Mouse (Mus musculus): ENCODE measurements around the gene Atg5. TPM values are rescaled to one million over a fixed set of nuclear protein-coding genes. Genes with fewer than 3 reads are reported as not detected.
A peak's percentile ranks its signal among the peaks of the same experiment; 100 is the strongest.

The Atg5 gene
- polyA plus RNA-seq, 1 experiment from 2014 or later, result 47.3 TPM

- Histone ChIP-seq H3K4me2 (peak overlapping the region; percentile 11; the same call in 1 of the 2 replicates), H3K4me1 (peaks cover 5% of the 10 kb centered on the region), H3K9me3 (replicated peaks) (no peaks in the 10 kb centered on the region), H3K27ac (replicated peaks) (no peak overlapping the region), H3K9ac (replicated peaks) (no peak overlapping the region), H3K4me3 (replicated peaks) (no peak overlapping the region), H3K36me3 (no peaks in the 10 kb centered on the region), H3K27me3 (replicated peaks) (no peaks in the 10 kb centered on the region)
- ATAC-seq (ENCODE audit: low FRiP score), result no peak
- 17% methylated on average over 13 of the region's 13 CpGs for WGBS
Observed at GRCm38 (mm10) chr10:44357316-44357715, 89.2 kb downstream of the Atg5 start.

GRCm38 (mm10) chr10:44358816-44359215, 90.7 kb downstream of the Atg5 start:
- no peak overlapping the region for H3K9ac ChIP-seq (replicated peaks)
- no peaks in the 10 kb centered on the region for H3K27me3 ChIP-seq (replicated peaks)
- no peaks in the 10 kb centered on the region for H3K36me3 ChIP-seq
- H3K27ac ChIP-seq (replicated peaks), result no peak overlapping the region
- ATAC-seq (ENCODE audit: low FRiP score), result no peak
- 90% methylated on average over 6 of the region's 6 CpGs for WGBS
- no peak overlapping the region for H3K4me3 ChIP-seq (replicated peaks)
- peaks cover 5% of the 10 kb centered on the region for H3K4me1 ChIP-seq
- H3K4me2 ChIP-seq, result no peak overlapping the region
- no peaks in the 10 kb centered on the region for H3K9me3 ChIP-seq (replicated peaks)

- Histone ChIP-seq H3K4me3 (replicated peaks) (no peak overlapping the region), H3K27me3 (replicated peaks) (no peaks in the 10 kb centered on the region), H3K4me1 (peaks cover 5% of the 10 kb centered on the region), H3K9me3 (replicated peaks) (no peaks in the 10 kb centered on the region), H3K36me3 (no peaks in the 10 kb centered on the region), H3K4me2 (no peak overlapping the region), H3K9ac (replicated peaks) (no peak overlapping the region), H3K27ac (replicated peaks) (no peak overlapping the region)
- no peak for ATAC-seq (ENCODE audit: low FRiP score)
- 83% methylated on average over 11 of the region's 11 CpGs for WGBS
Observed at GRCm38 (mm10) chr10:44360632-44361031, 92.5 kb downstream of the Atg5 start.

- 72% methylated on average over 5 of the region's 5 CpGs for WGBS
- H3K9ac ChIP-seq (replicated peaks), result no peak overlapping the region
- H3K27me3 ChIP-seq (replicated peaks), result no peaks in the 10 kb centered on the region
- no peak overlapping the region for H3K27ac ChIP-seq (replicated peaks)
- H3K4me2 ChIP-seq, result no peak overlapping the region
- peaks cover under 1% of the 10 kb centered on the region for H3K4me1 ChIP-seq
- H3K9me3 ChIP-seq (replicated peaks), result no peaks in the 10 kb centered on the region
- no peak for ATAC-seq (ENCODE audit: low FRiP score)
- H3K36me3 ChIP-seq, result no peaks in the 10 kb centered on the region
- no peak overlapping the region for H3K4me3 ChIP-seq (replicated peaks)
Observed at GRCm38 (mm10) chr10:44362435-44362834, 94.3 kb downstream of the Atg5 start.

- Histone ChIP-seq H3K4me1 (no peaks in the 10 kb centered on the region), H3K27ac (replicated peaks) (no peak overlapping the region), H3K36me3 (no peaks in the 10 kb centered on the region), H3K9me3 (replicated peaks) (no peaks in the 10 kb centered on the region), H3K27me3 (replicated peaks) (no peaks in the 10 kb centered on the region), H3K4me2 (no peak overlapping the region), H3K9ac (replicated peaks) (no peak overlapping the region), H3K4me3 (replicated peaks) (no peak overlapping the region)
- 82% methylated on average over 9 of the region's 9 CpGs for WGBS
- no peak for ATAC-seq (ENCODE audit: low FRiP score)
Observed at GRCm38 (mm10) chr10:44362846-44363245, 94.7 kb downstream of the Atg5 start.

GRCm38 (mm10) chr10:44366186-44366585, 98.0 kb downstream of the Atg5 start:
- Histone ChIP-seq H3K4me2 (no peak overlapping the region), H3K4me1 (no peaks in the 10 kb centered on the region), H3K27ac (replicated peaks) (no peak overlapping the region), H3K9ac (replicated peaks) (no peak overlapping the region), H3K27me3 (replicated peaks) (no peaks in the 10 kb centered on the region), H3K4me3 (replicated peaks) (no peak overlapping the region), H3K36me3 (no peaks in the 10 kb centered on the region), H3K9me3 (replicated peaks) (no peaks in the 10 kb centered on the region)
- 91% methylated on average over 2 of the region's 2 CpGs for WGBS
- no peak for ATAC-seq (ENCODE audit: low FRiP score)

- Histone ChIP-seq H3K36me3 (no peaks in the 10 kb centered on the region), H3K9me3 (replicated peaks) (no peaks in the 10 kb centered on the region), H3K27ac (replicated peaks) (no peak overlapping the region), H3K9ac (replicated peaks) (no peak overlapping the region), H3K4me1 (no peaks in the 10 kb centered on the region), H3K27me3 (replicated peaks) (no peaks in the 10 kb centered on the region), H3K4me2 (no peak overlapping the region), H3K4me3 (replicated peaks) (no peak overlapping the region)
- WGBS, result 91% methylated on average over 12 of the region's 12 CpGs
- ATAC-seq (ENCODE audit: low FRiP score), result no peak
Observed at GRCm38 (mm10) chr10:44367043-44367442, 98.9 kb downstream of the Atg5 start.

GRCm38 (mm10) chr10:44368596-44368995, 100.4 kb downstream of the Atg5 start:
- Histone ChIP-seq H3K4me2 (no peak overlapping the region), H3K4me3 (replicated peaks) (no peak overlapping the region), H3K9me3 (replicated peaks) (no peaks in the 10 kb centered on the region), H3K27me3 (replicated peaks) (no peaks in the 10 kb centered on the region), H3K36me3 (no peaks in the 10 kb centered on the region), H3K4me1 (no peaks in the 10 kb centered on the region), H3K9ac (replicated peaks) (no peak overlapping the region), H3K27ac (replicated peaks) (no peak overlapping the region)
- 74% methylated on average over 12 of the region's 13 CpGs for WGBS
- no peak for ATAC-seq (ENCODE audit: low FRiP score)

GRCm38 (mm10) chr10:44370666-44371065, 102.5 kb downstream of the Atg5 start:
- Histone ChIP-seq H3K4me1 (no peaks in the 10 kb centered on the region), H3K9me3 (replicated peaks) (no peaks in the 10 kb centered on the region), H3K4me3 (replicated peaks) (no peak overlapping the region), H3K4me2 (no peak overlapping the region), H3K9ac (replicated peaks) (no peak overlapping the region), H3K27ac (replicated peaks) (no peak overlapping the region), H3K36me3 (no peaks in the 10 kb centered on the region), H3K27me3 (replicated peaks) (no peaks in the 10 kb centered on the region)
- ATAC-seq (ENCODE audit: low FRiP score), result no peak
- WGBS, result 67% methylated on average over 6 of the region's 6 CpGs

- Histone ChIP-seq H3K27ac (replicated peaks) (no peak overlapping the region), H3K4me1 (no peaks in the 10 kb centered on the region), H3K9me3 (replicated peaks) (no peaks in the 10 kb centered on the region), H3K4me2 (no peak overlapping the region), H3K27me3 (replicated peaks) (no peaks in the 10 kb centered on the region), H3K4me3 (replicated peaks) (no peak overlapping the region), H3K36me3 (no peaks in the 10 kb centered on the region), H3K9ac (replicated peaks) (no peak overlapping the region)
- no peak for ATAC-seq (ENCODE audit: low FRiP score)
- 88% methylated on average over 3 of the region's 3 CpGs for WGBS
Observed at GRCm38 (mm10) chr10:44372210-44372609, 104.1 kb downstream of the Atg5 start.

- ATAC-seq (ENCODE audit: low FRiP score), result no peak
- Histone ChIP-seq H3K27ac (replicated peaks) (no peak overlapping the region), H3K36me3 (no peaks in the 10 kb centered on the region), H3K9ac (replicated peaks) (no peak overlapping the region), H3K27me3 (replicated peaks) (no peaks in the 10 kb centered on the region), H3K4me1 (no peaks in the 10 kb centered on the region), H3K9me3 (replicated peaks) (no peaks in the 10 kb centered on the region), H3K4me3 (replicated peaks) (no peak overlapping the region), H3K4me2 (no peak overlapping the region)
- 87% methylated on average over 2 of the region's 2 CpGs for WGBS
Observed at GRCm38 (mm10) chr10:44374678-44375077, 106.5 kb downstream of the Atg5 start.

- Histone ChIP-seq H3K4me2 (no peak overlapping the region), H3K27me3 (replicated peaks) (no peaks in the 10 kb centered on the region), H3K4me1 (peaks cover 3% of the 10 kb centered on the region; the same call in 1 of the 2 replicates), H3K4me3 (replicated peaks) (no peak overlapping the region), H3K9me3 (replicated peaks) (no peaks in the 10 kb centered on the region), H3K27ac (replicated peaks) (no peak overlapping the region), H3K9ac (replicated peaks) (no peak overlapping the region), H3K36me3 (no peaks in the 10 kb centered on the region)
- no peak for ATAC-seq (ENCODE audit: low FRiP score)
- WGBS, result 89% methylated on average over 1 of the region's 1 CpGs
Observed at GRCm38 (mm10) chr10:44375501-44375900, 107.3 kb downstream of the Atg5 start.

- Histone ChIP-seq H3K9me3 (replicated peaks) (no peaks in the 10 kb centered on the region), H3K9ac (replicated peaks) (no peak overlapping the region), H3K4me2 (no peak overlapping the region), H3K36me3 (no peaks in the 10 kb centered on the region), H3K4me3 (replicated peaks) (no peak overlapping the region), H3K27ac (replicated peaks) (no peak overlapping the region), H3K4me1 (peaks cover 16% of the 10 kb centered on the region), H3K27me3 (replicated peaks) (no peaks in the 10 kb centered on the region)
- 64% methylated on average over 5 of the region's 5 CpGs for WGBS
- peak; percentile 43; the same call in 1 of the 2 replicates for ATAC-seq (ENCODE audit: low FRiP score)
Observed at GRCm38 (mm10) chr10:44377821-44378220, 109.7 kb downstream of the Atg5 start.
